Mouse (Mus musculus) heart, adult 2 months (tissue): ENCODE measurements at regions not wholly inside any gene's neighbourhood (a gene's known extent, or its start where the extent isn't known, plus 50 kb on each side); places are given as distances from the start of the nearest gene placed in this dataset.

Experiments used
- DNase-seq, 2 experiments: peaks; one replicate each; pipeline ENCODE4 v3.0.0; 2021
- H3K27ac ChIP-seq: fragments of 200-600 bp; 2 replicates; pipeline ENCODE4 v1.8.1; 2022
- H3K27me3 ChIP-seq: fragments of 200-500 bp; 2 replicates; pipeline ENCODE4 v1.6.1; 2012; ENCODE audit warnings: mild to moderate bottlenecking, low read length, inconsistent platforms, mixed read lengths; ENCODE audit not compliant: control insufficient read depth, insufficient read depth
- H3K36me3 ChIP-seq: fragments of 200-500 bp; 2 replicates; pipeline ENCODE4 v1.6.1; 2012; ENCODE audit warnings: low read length, inconsistent platforms; ENCODE audit not compliant: control insufficient read depth, insufficient read depth
- H3K4me1 ChIP-seq: fragments of 200-500 bp; 2 replicates; pipeline ENCODE4 v1.6.1; 2011; ENCODE audit warnings: low read length; ENCODE audit not compliant: control insufficient read depth, insufficient read depth
- H3K4me3 ChIP-seq: fragments of 200-600 bp; 2 replicates; pipeline ENCODE4 v1.8.1; 2022
- H3K79me2 ChIP-seq: fragments of 200-500 bp; replicated peaks from 2 replicates; pipeline ENCODE4 v1.6.1; 2012; ENCODE audit warnings: mild to moderate bottlenecking, inconsistent platforms, low read length, moderate library complexity, mixed read lengths; ENCODE audit not compliant: control insufficient read depth, insufficient read depth
- H3K9ac ChIP-seq: fragments of 200-500 bp; 2 replicates; pipeline ENCODE4 v1.6.1; 2012; ENCODE audit warnings: low read depth, mild to moderate bottlenecking, control low read depth, inconsistent platforms, low read length, mixed read lengths
- CTCF ChIP-seq: fragments of 200-600 bp; IDR thresholded peaks from 2 replicates; pipeline ENCODE4 v1.8.1; 2022; ENCODE audit warnings: antibody characterized with exemption, mild to moderate bottlenecking, moderate library complexity
- EP300 ChIP-seq: fragments of 200-500 bp; IDR thresholded peaks from 2 replicates; pipeline ENCODE4 v1.6.1; 2011; ENCODE audit warnings: low read depth, low read length, control low read depth; ENCODE audit not compliant: insufficient read depth
- POLR2A ChIP-seq: fragments of 200-500 bp; IDR thresholded peaks from 2 replicates; pipeline ENCODE4 v1.6.1; 2011; ENCODE audit warnings: mild to moderate bottlenecking, low read depth, low read length, control low read depth; ENCODE audit not compliant: insufficient read depth
- WGBS: fragments of 180-500 bp; shearing (Covaris S2); methylation state at CpG from one replicate; pipeline ENCODE4 v1.1.7; 2018; 5-methylcytosine and 5-hydroxymethylcytosine counted together
- intact Hi-C: fragments of 180-260 bp; cut with DNase I; formaldehyde crosslinking; loops from one replicate; pipeline ENCODE4 v1.15.1; 2025

DNA sequence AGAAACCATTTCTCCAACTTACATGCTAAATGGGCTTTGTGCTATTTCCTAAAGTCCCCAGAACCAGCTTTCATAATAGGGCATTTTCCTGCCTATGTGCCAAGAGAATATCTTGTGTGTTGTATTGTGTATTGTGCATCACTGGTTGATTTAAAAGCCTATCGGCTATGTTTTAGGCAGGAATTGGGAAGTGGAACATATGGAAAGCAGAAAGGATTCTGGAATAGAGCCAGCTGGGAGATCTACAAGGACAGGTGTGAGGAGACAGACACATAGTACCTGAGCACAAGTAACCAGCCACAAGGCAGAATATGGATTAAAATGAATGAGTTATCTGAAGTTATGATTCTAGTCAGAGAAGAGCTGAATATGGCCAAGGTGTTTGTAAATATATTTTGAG, 236.0 kb downstream of the 1190002N15Rik start:
- Histone ChIP-seq H3K27me3 (no peaks in the 10 kb centered on the region), H3K4me3 (no peak overlapping the region), H3K27ac (no peak overlapping the region), H3K36me3 (no peaks in the 10 kb centered on the region), H3K4me1 (no peaks in the 10 kb centered on the region), H3K79me2 (no peaks in the 10 kb centered on the region), H3K9ac (no peak overlapping the region)
- no peak for DNase-seq
- WGBS: 83% methylated on average over 1 of the region's 1 CpGs
- intact Hi-C loops: no loop called here
- TF ChIP-seq EP300: no peak
- no peak for TF ChIP-seq CTCF
- TF ChIP-seq POLR2A: no peak

GRCm38 (mm10) chr9:94295431-94295830, 242.4 kb downstream of the 1190002N15Rik start:
- Histone ChIP-seq H3K36me3 (no peaks in the 10 kb centered on the region), H3K27me3 (no peaks in the 10 kb centered on the region), H3K4me3 (no peak overlapping the region), H3K79me2 (no peaks in the 10 kb centered on the region), H3K27ac (no peak overlapping the region), H3K9ac (no peak overlapping the region), H3K4me1 (no peaks in the 10 kb centered on the region)
- intact Hi-C loops: no loop called here
- WGBS: 28% methylated on average over 6 of the region's 6 CpGs
- TF ChIP-seq CTCF: no peak
- TF ChIP-seq EP300: no peak
- TF ChIP-seq POLR2A: no peak
- no peak for DNase-seq

DNA sequence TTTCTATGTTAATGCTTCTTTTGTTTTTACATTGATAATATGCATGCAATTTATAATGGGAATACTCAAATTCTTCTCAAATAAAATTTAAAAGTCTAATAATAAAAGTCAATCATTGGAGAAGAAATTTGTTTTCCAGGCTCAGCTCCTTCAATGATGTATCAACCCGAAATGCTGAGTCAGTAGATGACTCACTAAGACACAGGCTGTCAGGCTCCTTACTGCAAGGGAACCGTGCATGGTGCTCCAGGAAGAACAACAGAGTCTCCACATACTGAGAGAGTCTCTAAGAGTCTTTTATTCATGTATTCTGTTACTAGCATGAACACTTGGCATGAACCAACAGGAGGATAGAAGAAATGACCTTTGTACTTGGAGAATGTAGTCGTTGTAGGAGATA, 245.7 kb downstream of the 1190002N15Rik start:
- TF ChIP-seq EP300 (no peak), POLR2A (no peak), CTCF (no peak)
- WGBS: 56% methylated on average over 3 of the region's 3 CpGs
- no peak for DNase-seq

GRCm38 (mm10) chr9:94289546-94289945, 248.3 kb downstream of the 1190002N15Rik start:
- Histone ChIP-seq H3K79me2 (no peaks in the 10 kb centered on the region), H3K36me3 (no peaks in the 10 kb centered on the region), H3K9ac (no peak overlapping the region), H3K27me3 (no peaks in the 10 kb centered on the region), H3K27ac (no peak overlapping the region), H3K4me1 (no peaks in the 10 kb centered on the region), H3K4me3 (no peak overlapping the region)
- TF ChIP-seq EP300 (no peak), POLR2A (no peak), CTCF (no peak)
- intact Hi-C loops: no loop called here
- DNase-seq: no peak

More for the DNA sequence above, 245.7 kb downstream of the 1190002N15Rik start:
- Histone ChIP-seq H3K36me3 (no peaks in the 10 kb centered on the region), H3K27ac (no peak overlapping the region), H3K4me1 (no peaks in the 10 kb centered on the region), H3K9ac (no peak overlapping the region), H3K27me3 (no peaks in the 10 kb centered on the region), H3K79me2 (no peaks in the 10 kb centered on the region), H3K4me3 (no peak overlapping the region)
- intact Hi-C loops: no loop called here

- TF ChIP-seq POLR2A: no peak
- Histone ChIP-seq H3K27me3 (no peaks in the 10 kb centered on the region), H3K9ac (no peak overlapping the region), H3K4me1 (no peaks in the 10 kb centered on the region), H3K79me2 (no peaks in the 10 kb centered on the region), H3K36me3 (no peaks in the 10 kb centered on the region), H3K4me3 (no peak overlapping the region), H3K27ac (no peak overlapping the region)
- 61% methylated on average over 2 of the region's 2 CpGs for WGBS
- DNase-seq: no peak
- intact Hi-C loops: no loop called here
Measured at GRCm38 (mm10) chr9:94287559-94287958, 250.3 kb downstream of the 1190002N15Rik start.

GRCm38 (mm10) chr9:94278657-94279585, 259.0 kb downstream of the 1190002N15Rik start:
- no peaks in the 10 kb centered on the region for H3K36me3 ChIP-seq
- intact Hi-C loops: no loop called here
- H3K27me3 ChIP-seq: no peaks in the 10 kb centered on the region
- H3K79me2 ChIP-seq: no peaks in the 10 kb centered on the region
- DNase-seq: no peak
- no peak overlapping the region for H3K9ac ChIP-seq
- no peak overlapping the region for H3K4me3 ChIP-seq
- H3K27ac ChIP-seq: no peak overlapping the region
- H3K4me1 ChIP-seq: no peaks in the 10 kb centered on the region
- TF ChIP-seq CTCF: no peak
- TF ChIP-seq POLR2A: no peak
- TF ChIP-seq EP300: no peak
- 73% methylated on average over 4 of the region's 4 CpGs for WGBS
